Mouse (Mus musculus) layer of hippocampus, postnatal 25 days (tissue): Measurements from ENCODE around the gene Dop1a. TPM values are rescaled to one million over a fixed set of nuclear protein-coding genes. Genes with fewer than 3 reads are reported as not detected.
"Not testable (repeated sequence)": the region's sequence is repeated elsewhere in the genome, so short reads cannot be mapped to it uniquely, and the experiment has no call there.

Experiments
- DNase-seq, 2 experiments: peaks; one replicate each; pipeline ENCODE4 v3.0.0; 2022; ENCODE audit warnings: mixed read lengths in 2 of 2, low spot score in 1 of 2; ENCODE audit errors: extremely low spot score in 1 of 2
- total RNA-seq, 2 experiments: library from RNA; stranded (reverse); gene quantifications; 2 replicates each; pipeline ENCODE4 v1.2.3; 2021

The Dop1a gene
- total RNA-seq, 2 experiments from 2014 or later, result 46.5 to 60.2 TPM

- peak; percentile 53 to 88 for DNase-seq
Observed at GRCm38 (mm10) chr9:86572636-86573291, 105.8 kb downstream of the Dop1a start.

GRCm38 (mm10) chr9:86573616-86574303 is 106.8 kb downstream of the Dop1a start:
- no peak for DNase-seq

GRCm38 (mm10) chr9:86575178-86575577 is 108.2 kb downstream of the Dop1a start:
- no peak for DNase-seq

GRCm38 (mm10) chr9:86579657-86580056 is 112.7 kb downstream of the Dop1a start:
- DNase-seq, result no peak

GRCm38 (mm10) chr9:86583740-86584139 is 116.8 kb downstream of the Dop1a start:
- peak; percentile 44 to 72 for DNase-seq

- DNase-seq, result no peak
Observed at GRCm38 (mm10) chr9:86587019-86587795, 120.3 kb downstream of the Dop1a start.

- DNase-seq, result no peak
Observed at GRCm38 (mm10) chr9:86592676-86593668, 126.0 kb downstream of the Dop1a start.

- DNase-seq, result not testable (repeated sequence)
Observed at GRCm38 (mm10) chr9:86594357-86594767, 127.4 kb downstream of the Dop1a start.

GRCm38 (mm10) chr9:86596983-86597382 is 130.0 kb downstream of the Dop1a start:
- not testable (repeated sequence) for DNase-seq

GRCm38 (mm10) chr9:86599723-86600303 is 132.9 kb downstream of the Dop1a start:
- no peak for DNase-seq

Other genes starting within 250 kb of the Dop1a start
- gene Ube2cbp, start 2.2 kb upstream of the Dop1a start, total RNA-seq, result 1 to 10 TPM; 3.7 TPM
- gene Pgm3, start 104.7 kb downstream of the Dop1a start, total RNA-seq, result 10 to 100 TPM; 17.5 to 17.6 TPM
- gene Rwdd2a, start 104.8 kb downstream of the Dop1a start, total RNA-seq, result 10 to 100 TPM; 26.0 to 30.7 TPM
- gene Me1, start 228.8 kb downstream of the Dop1a start, total RNA-seq, result 10 to 100 TPM; 65.7 to 68.1 TPM